Mouse (Mus musculus) G1E-ER4 (cell line): ENCODE measurements around the gene Slc50a1. TPM values are rescaled to one million over a fixed set of nuclear protein-coding genes. Genes with fewer than 3 reads are reported as not detected.

Source experiments
- GATA1 ChIP-seq: IDR thresholded peaks from one replicate; pipeline ENCODE4 v1.8.0; 2012; ENCODE audit warnings: low read length, inconsistent platforms
- polyA plus RNA-seq: library from polyadenylated mRNA; stranded (reverse); fragments of >175 nt; gene quantifications from 2 replicates; pipeline ENCODE4 v1.2.3, GENCODE M21; 2012

Gene Slc50a1
- polyA plus RNA-seq, 1 experiment = not detected

GRCm38 (mm10) chr3:89232614-89233013, 37.8 kb downstream of the Slc50a1 start:
- no peak for TF ChIP-seq GATA1

- TF ChIP-seq GATA1 = no peak
Measured at GRCm38 (mm10) chr3:89231772-89232275, 38.5 kb downstream of the Slc50a1 start.

GRCm38 (mm10) chr3:89231345-89231744, 39.0 kb downstream of the Slc50a1 start:
- no peak for TF ChIP-seq GATA1

GRCm38 (mm10) chr3:89230561-89230960, 39.8 kb downstream of the Slc50a1 start:
- TF ChIP-seq GATA1 = no peak

GRCm38 (mm10) chr3:89229276-89229675, 41.1 kb downstream of the Slc50a1 start:
- no peak for TF ChIP-seq GATA1

GRCm38 (mm10) chr3:89228836-89229235, 41.5 kb downstream of the Slc50a1 start, which contains the start of gene Muc1:
Gene Muc1 (plus strand): TSS chr3:89229057.
- no peak for TF ChIP-seq GATA1

GRCm38 (mm10) chr3:89228180-89228549, 42.2 kb downstream of the Slc50a1 start:
- no peak for TF ChIP-seq GATA1

- no peak for TF ChIP-seq GATA1
Measured at GRCm38 (mm10) chr3:89227307-89228179, 42.8 kb downstream of the Slc50a1 start.

GRCm38 (mm10) chr3:89226900-89227299, 43.5 kb downstream of the Slc50a1 start, which contains the start of gene Mtx1:
Gene Mtx1 (minus strand): TSS chr3:89227088.
- TF ChIP-seq GATA1 = no peak

- TF ChIP-seq GATA1 = no peak
Measured at GRCm38 (mm10) chr3:89226361-89226760, 44.0 kb downstream of the Slc50a1 start.

GRCm38 (mm10) chr3:89225918-89226317, 44.5 kb downstream of the Slc50a1 start:
- TF ChIP-seq GATA1 = no peak

GRCm38 (mm10) chr3:89225321-89225815, 45.0 kb downstream of the Slc50a1 start:
- no peak for TF ChIP-seq GATA1

- TF ChIP-seq GATA1 = no peak
Measured at GRCm38 (mm10) chr3:89224796-89225195, 45.6 kb downstream of the Slc50a1 start.

GRCm38 (mm10) chr3:89221167-89221566, 49.2 kb downstream of the Slc50a1 start:
- no peak for TF ChIP-seq GATA1

- TF ChIP-seq GATA1 = no peak
Measured at GRCm38 (mm10) chr3:89219546-89219945, 50.8 kb downstream of the Slc50a1 start.

GRCm38 (mm10) chr3:89218271-89218670, 52.1 kb downstream of the Slc50a1 start:
- TF ChIP-seq GATA1 = no peak

Other genes starting within 250 kb of the Slc50a1 start
- gene Rusc1, start 177.3 kb downstream of the Slc50a1 start, polyA plus RNA-seq = 14.2 and 15.4 TPM in 2 replicates
- 1.4 and 7.9 TPM in 2 replicates for gene Gm43738, start 169.5 kb downstream of the Slc50a1 start, polyA plus RNA-seq
- gene Fdps, start 168.6 kb downstream of the Slc50a1 start, polyA plus RNA-seq = 18.1 and 44.7 TPM in 2 replicates
- gene Pklr, start 134.4 kb downstream of the Slc50a1 start, polyA plus RNA-seq = 145 and 174 TPM in 2 replicates
- gene Hcn3, start 110.4 kb downstream of the Slc50a1 start, polyA plus RNA-seq = 0.91 and 1.2 TPM in 2 replicates
- gene Clk2, start 105.8 kb downstream of the Slc50a1 start, polyA plus RNA-seq = 62.2 and 65.3 TPM in 2 replicates
- gene Scamp3, start 93.1 kb downstream of the Slc50a1 start, polyA plus RNA-seq = 190 and 239 TPM in 2 replicates
- gene Fam189b, start 87.4 kb downstream of the Slc50a1 start, polyA plus RNA-seq = 7.3 and 13.1 TPM in 2 replicates
- 2.0 and 2.9 TPM in 2 replicates for gene Gba, start 67.6 kb downstream of the Slc50a1 start, polyA plus RNA-seq
- gene Thbs3, start 55.4 kb downstream of the Slc50a1 start, polyA plus RNA-seq = 0.19 and 0.37 TPM in 2 replicates
- 392 and 458 TPM in 2 replicates for gene Mtx1, start 43.5 kb downstream of the Slc50a1 start, polyA plus RNA-seq
- 0.18 TPM in 1 of 2 replicates, not detected in the other for gene Muc1, start 41.5 kb downstream of the Slc50a1 start, polyA plus RNA-seq
- 135 and 200 TPM in 2 replicates for gene Krtcap2, start 24.6 kb downstream of the Slc50a1 start, polyA plus RNA-seq
- gene Trim46, start 24.3 kb downstream of the Slc50a1 start, polyA plus RNA-seq = 2.4 and 2.8 TPM in 2 replicates
- gene Dpm3, start 11.2 kb downstream of the Slc50a1 start, polyA plus RNA-seq = 119 and 146 TPM in 2 replicates
- not detected in 2 replicates for gene Efna1, start 10.6 kb upstream of the Slc50a1 start, polyA plus RNA-seq
- not detected in 2 replicates for gene Efna3, start 52.4 kb upstream of the Slc50a1 start, polyA plus RNA-seq
- gene Efna4, start 67.5 kb upstream of the Slc50a1 start, polyA plus RNA-seq = 0.04 and 0.09 TPM in 2 replicates
- not detected in 2 replicates for gene Adam15, start 79.4 kb upstream of the Slc50a1 start, polyA plus RNA-seq
- gene Dcst2, start 91.4 kb upstream of the Slc50a1 start, polyA plus RNA-seq = not detected in 2 replicates
- not detected in 2 replicates for gene Dcst1, start 94.7 kb upstream of the Slc50a1 start, polyA plus RNA-seq
- gene Zbtb7b, start 124.2 kb upstream of the Slc50a1 start, polyA plus RNA-seq = 39.1 and 39.3 TPM in 2 replicates
- 0.08 TPM in 1 of 2 replicates, not detected in the other for gene Lenep, start 132.2 kb upstream of the Slc50a1 start, polyA plus RNA-seq
- 12.0 and 24.0 TPM in 2 replicates for gene Flad1, start 141.3 kb upstream of the Slc50a1 start, polyA plus RNA-seq
- 84.3 and 87.0 TPM in 2 replicates for gene Cks1b, start 147.8 kb upstream of the Slc50a1 start, polyA plus RNA-seq
- gene Shc1, start 147.9 kb upstream of the Slc50a1 start, polyA plus RNA-seq = 138 and 171 TPM in 2 replicates
- gene Pygo2, start 159.6 kb upstream of the Slc50a1 start, polyA plus RNA-seq = 160 and 240 TPM in 2 replicates
- 7.6 and 7.7 TPM in 2 replicates for gene Pbxip1, start 166.1 kb upstream of the Slc50a1 start, polyA plus RNA-seq
- 11.6 and 29.9 TPM in 2 replicates for gene Pmvk, start 184.0 kb upstream of the Slc50a1 start, polyA plus RNA-seq
- gene Kcnn3, start 249.6 kb upstream of the Slc50a1 start, polyA plus RNA-seq = not detected in 2 replicates